Mouse (Mus musculus) olfactory bulb, adult 2 months (tissue): ENCODE measurements around the gene Pdzd3. TPM values are rescaled to one million over a fixed set of nuclear protein-coding genes. Genes with fewer than 3 reads are reported as not detected.
A peak's percentile ranks its signal among the peaks of the same experiment; 100 is the strongest.
"Not testable (repeated sequence)": the region's sequence is repeated elsewhere in the genome, so short reads cannot be mapped to it uniquely, and the experiment has no call there.

Experiments
- H3K27ac ChIP-seq: fragments of 200-500 bp; 2 replicates; pipeline ENCODE4 v1.5.1; 2012; ENCODE audit warnings: low read depth, low read length; ENCODE audit not compliant: insufficient read depth
- H3K4me1 ChIP-seq: fragments of 200-500 bp; 2 replicates; pipeline ENCODE4 v1.6.1; 2012; ENCODE audit warnings: low read length; ENCODE audit not compliant: control insufficient read depth, insufficient read depth
- H3K4me3 ChIP-seq: fragments of 200-500 bp; 2 replicates; pipeline ENCODE4 v1.5.1; 2012; ENCODE audit warnings: mild to moderate bottlenecking, low read depth, low read length, moderate library complexity; ENCODE audit not compliant: insufficient read depth
- CTCF ChIP-seq: fragments of 200-500 bp; IDR thresholded peaks from 2 replicates; pipeline ENCODE4 v1.5.1; 2012; ENCODE audit warnings: low read depth, mild to moderate bottlenecking, low read length, moderate library complexity; ENCODE audit not compliant: insufficient read depth
- POLR2A ChIP-seq: fragments of 200-500 bp; IDR thresholded peaks from 2 replicates; pipeline ENCODE4 v1.6.1; 2012; ENCODE audit warnings: mild to moderate bottlenecking, low read depth, low read length, moderate library complexity; ENCODE audit not compliant: insufficient read depth
- whole genome bisulfite sequencing: fragments of 180-500 bp; shearing (Covaris S2); methylation state at CpG from one replicate; pipeline ENCODE4 v1.1.7; 2018; 5-methylcytosine and 5-hydroxymethylcytosine counted together
- polyA plus RNA-seq: library from polyadenylated mRNA; stranded (reverse); fragments of >200 nt; gene quantifications from 2 replicates; pipeline ENCODE4 v1.2.4, GENCODE M21; 2012; ENCODE audit warnings: low replicate concordance; ENCODE audit not compliant: missing spikeins, insufficient read depth, insufficient read length

The Pdzd3 gene
- not detected in 2 replicates for polyA plus RNA-seq

DNA sequence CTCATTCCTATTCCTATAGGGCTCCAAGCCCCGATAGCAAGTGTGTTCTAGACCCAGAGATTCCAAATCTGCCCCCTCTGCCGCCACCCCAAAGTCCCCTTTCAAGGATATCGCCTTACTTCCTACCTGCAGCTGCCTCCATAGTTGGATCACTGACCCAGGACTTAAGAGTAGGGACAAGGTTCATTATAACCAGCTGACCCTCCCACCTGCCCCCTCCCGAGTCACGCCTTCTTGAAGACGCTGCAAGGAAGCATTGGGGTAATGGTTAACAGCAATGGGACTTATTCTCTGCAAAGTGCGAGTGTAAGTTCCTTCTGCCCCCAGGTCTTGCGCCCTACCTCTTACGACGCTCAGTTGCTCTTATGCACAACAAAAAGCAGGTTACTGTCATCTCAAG, at the start of gene Pdzd3:
Gene Pdzd3 (minus strand): TSS at position 158 of the 400 bp plus-strand sequence.
- Histone ChIP-seq H3K4me1 (peaks cover 54% of the 10 kb centered on the region), H3K4me3 (no peak within 1 kb of the TSS), H3K27ac (0 out of 2 replicates have a peak within 1 kb of the TSS, but pooled peaks have one; percentile 43)
- 93% methylated on average over 10 of the region's 10 CpGs for WGBS
- TF ChIP-seq POLR2A: no peak
- no peak for TF ChIP-seq CTCF

GRCm38 (mm10) chr9:44300001-44300400, 48.7 kb upstream of the Pdzd3 start:
- H3K4me1 ChIP-seq, H3K27ac ChIP-seq, H3K4me3 ChIP-seq: not testable (repeated sequence)
- WGBS: 95% methylated on average over 3 of the region's 3 CpGs

- H3K27ac ChIP-seq: no peak overlapping the region
- 65% methylated on average over 3 of the region's 3 CpGs for WGBS
- peaks cover 5% of the 10 kb centered on the region for H3K4me1 ChIP-seq
- TF ChIP-seq CTCF (no peak), POLR2A (no peak)
- H3K4me3 ChIP-seq: no peak overlapping the region
These were observed 41.2 kb upstream of the Pdzd3 start for GRCm38 (mm10) chr9:44292490-44292889.

DNA sequence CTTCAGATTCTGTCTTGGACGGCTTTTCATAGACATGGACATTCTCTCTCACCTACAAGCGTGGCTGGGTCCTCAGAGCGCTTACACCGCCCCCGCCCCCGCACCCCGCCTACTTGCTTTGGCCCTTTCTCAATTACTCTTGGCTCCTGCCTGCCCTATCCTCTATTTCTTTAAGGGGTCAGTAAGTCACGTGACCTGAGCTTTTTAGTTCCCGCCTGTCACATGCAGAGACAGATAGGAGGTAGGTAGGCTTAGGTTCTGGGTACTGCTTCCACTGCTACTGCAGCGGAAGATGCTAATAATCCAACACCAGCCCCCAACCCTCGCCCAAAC, 37.7 kb upstream of the Pdzd3 start:
- H3K4me1 ChIP-seq: peaks cover 14% of the 10 kb centered on the region
- 9% methylated on average over 11 of the region's 11 CpGs for WGBS
- TF ChIP-seq CTCF: no peak
- TF ChIP-seq POLR2A: no peak
- H3K27ac ChIP-seq: 0 out of 2 replicates have a peak overlapping the region, but pooled peaks have one; percentile 5
- no peak overlapping the region for H3K4me3 ChIP-seq

DNA sequence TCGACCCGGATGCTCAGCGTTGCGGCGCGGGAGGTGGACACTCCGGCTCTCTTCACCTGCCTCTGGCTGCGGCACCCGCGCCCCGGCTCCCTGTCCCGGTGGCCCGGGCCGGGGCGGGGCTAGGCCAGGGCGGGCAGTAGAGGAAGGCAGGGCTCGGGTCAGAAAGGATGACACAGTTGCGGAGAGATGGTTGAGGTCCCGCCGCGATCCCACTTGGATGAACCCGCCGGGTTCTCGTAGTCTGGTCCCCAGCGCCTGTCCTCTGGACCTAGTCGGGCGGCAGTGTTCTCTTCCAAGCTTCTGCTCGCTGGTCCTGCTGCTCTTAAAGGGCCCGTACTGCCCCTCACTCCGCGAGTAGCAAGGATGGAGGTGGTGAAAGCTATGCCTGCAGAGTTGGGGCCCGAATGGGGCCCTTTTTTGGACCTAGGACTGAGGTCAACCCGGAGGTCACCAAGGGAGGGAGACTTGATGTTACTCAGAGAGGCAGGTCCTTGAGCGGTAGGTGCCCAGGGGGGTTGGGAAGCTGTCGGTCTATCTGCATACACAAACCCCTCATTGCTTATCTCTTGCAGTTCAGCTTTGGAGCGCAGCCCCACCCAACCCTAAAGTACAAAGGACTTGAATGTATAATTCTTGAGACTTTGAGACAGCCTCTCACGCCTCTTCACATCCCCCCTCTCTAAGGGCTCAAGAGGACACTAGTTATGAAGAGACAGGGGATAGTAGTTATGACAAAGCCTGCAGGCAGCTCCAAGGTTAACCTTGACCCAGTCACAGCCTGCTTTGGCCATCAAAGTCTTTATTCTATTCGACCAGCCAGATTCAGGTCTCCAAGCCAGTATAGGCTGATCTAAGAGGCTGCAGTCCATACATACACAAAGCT, 37.0 kb upstream of the Pdzd3 start, which contains the start of gene Abcg4:
Gene Abcg4 (minus strand): TSS at position 540 of the 883 bp plus-strand sequence.
- H3K4me1 ChIP-seq: peaks cover 14% of the 10 kb centered on the region
- TF ChIP-seq CTCF: no peak
- TF ChIP-seq POLR2A: no peak
- H3K27ac ChIP-seq: peak within 1 kb of the TSS; percentile 57
- WGBS: under 1% methylated on average over 38 of the region's 38 CpGs
- H3K4me3 ChIP-seq: peak within 1 kb of the TSS; percentile 93

DNA sequence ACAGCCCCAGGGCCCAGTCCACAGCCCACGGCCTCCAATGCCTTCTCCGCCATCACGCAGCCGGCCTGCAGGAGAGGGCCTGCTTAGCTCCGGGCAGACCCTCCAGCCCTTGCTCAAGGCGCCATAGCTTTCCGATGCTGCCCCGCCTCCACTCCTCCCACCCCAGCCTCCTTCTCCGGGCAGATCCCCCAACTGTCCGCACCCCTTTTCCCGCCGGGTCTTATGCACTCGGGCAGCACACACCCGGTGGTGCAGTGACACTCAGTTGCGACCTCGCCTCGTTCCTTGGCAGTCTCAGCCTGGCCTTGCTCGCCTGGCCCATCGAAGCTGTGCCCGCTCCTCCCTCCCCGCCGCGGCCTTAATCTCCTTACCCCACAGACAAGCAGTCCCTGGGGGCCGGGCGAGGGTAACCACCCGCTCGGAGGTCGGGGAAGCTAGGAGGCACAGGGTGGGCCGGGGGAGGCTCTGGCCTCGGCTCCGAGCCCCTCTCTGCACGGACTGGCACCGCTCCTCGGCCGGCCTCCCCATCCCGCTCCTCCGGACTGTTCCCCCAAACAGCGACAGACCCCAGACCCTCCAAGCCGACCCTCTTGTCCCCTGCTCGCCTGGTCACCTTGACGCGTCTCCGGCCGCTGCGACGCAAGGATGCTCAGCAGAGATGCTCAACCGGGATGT, 36.3 kb upstream of the Pdzd3 start:
- no peak for TF ChIP-seq CTCF
- no peak for TF ChIP-seq POLR2A
- 1% methylated on average over 46 of the region's 47 CpGs for WGBS
- Histone ChIP-seq H3K4me1 (peaks cover 14% of the 10 kb centered on the region), H3K27ac (peak overlapping the region; percentile 57), H3K4me3 (peak overlapping the region; percentile 93)

DNA sequence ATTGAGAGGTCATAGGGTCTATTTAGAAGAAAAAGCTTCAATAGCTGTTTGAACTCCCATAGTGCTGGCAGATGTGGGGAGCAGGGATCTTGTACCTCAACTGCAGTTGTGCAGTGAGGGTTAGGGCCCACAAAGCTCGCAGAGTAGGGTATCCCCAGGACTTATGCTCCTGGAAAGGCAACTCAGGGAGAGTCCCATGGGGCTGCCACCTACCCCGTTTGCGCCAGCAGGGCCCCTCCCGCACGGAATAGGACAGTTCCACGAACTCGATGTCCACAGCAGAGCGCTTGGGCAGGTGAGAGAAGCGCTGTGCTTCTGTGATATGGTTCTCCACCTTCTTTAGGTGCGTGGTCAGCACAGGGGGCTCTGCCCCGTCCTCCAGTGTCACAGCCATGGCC, 35.7 kb upstream of the Pdzd3 start:
- TF ChIP-seq CTCF (no peak), POLR2A (no peak)
- Histone ChIP-seq H3K4me3 (peak overlapping the region; percentile 93), H3K4me1 (peaks cover 14% of the 10 kb centered on the region), H3K27ac (no peak overlapping the region)
- 8% methylated on average over 11 of the region's 11 CpGs for WGBS

DNA sequence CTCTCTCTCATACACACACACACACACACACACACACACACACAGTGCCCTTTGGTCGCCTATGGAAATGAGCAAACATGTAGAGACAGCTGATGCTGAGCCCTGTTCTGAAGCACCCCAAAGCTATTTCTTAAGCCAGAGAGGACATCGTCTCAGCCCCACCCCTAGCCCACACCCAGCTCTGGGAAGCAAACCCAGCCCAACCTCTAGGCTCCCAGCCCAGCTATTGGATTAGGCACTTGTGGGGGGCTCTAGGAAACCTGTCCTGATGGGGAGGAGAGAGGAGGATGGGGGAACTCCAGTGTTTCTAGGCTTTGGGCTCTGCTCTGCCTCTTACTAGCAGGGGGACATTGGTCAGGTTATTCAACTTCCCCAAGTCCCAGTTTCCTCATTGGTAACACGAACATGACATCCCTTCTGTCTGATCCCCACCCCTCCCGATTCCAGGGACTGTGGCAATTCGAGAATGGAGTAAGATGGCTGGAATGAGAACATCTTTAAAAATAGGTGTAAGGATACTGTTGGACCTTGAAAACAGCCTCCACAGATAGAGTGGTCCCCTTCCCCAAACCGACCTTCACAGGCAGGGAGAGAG, 35.1 kb upstream of the Pdzd3 start:
- H3K4me1 ChIP-seq: peaks cover 14% of the 10 kb centered on the region
- 0 out of 2 replicates have a peak overlapping the region, but pooled peaks have one; percentile 10 for H3K4me3 ChIP-seq
- no peak overlapping the region for H3K27ac ChIP-seq
- WGBS: 15% methylated on average over 6 of the region's 6 CpGs
- no peak for TF ChIP-seq CTCF
- no peak for TF ChIP-seq POLR2A

DNA sequence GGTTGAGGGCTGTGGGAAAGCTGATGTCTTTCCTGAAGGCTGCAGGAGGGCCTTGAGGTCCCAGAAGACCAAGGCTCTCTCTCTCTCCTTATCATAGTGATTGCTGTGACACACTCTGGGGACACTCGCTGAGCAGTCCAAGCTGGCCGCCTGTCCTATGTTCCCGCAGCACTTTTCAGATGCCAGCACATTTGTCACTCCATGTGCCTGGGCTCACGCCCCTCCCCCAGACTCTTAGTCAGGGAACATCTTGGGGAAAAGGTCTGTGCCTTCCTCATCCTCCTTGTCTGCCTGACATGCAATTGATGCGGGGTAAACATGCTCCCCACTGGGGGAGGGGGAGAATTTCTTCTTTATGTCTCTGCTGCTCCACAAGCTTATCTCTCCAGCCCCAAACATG, 31.9 kb upstream of the Pdzd3 start:
- TF ChIP-seq CTCF: no peak
- no peak for TF ChIP-seq POLR2A
- no peak overlapping the region for H3K4me3 ChIP-seq
- H3K4me1 ChIP-seq: peaks cover 9% of the 10 kb centered on the region; the same call in 1 of the 2 replicates
- WGBS: 75% methylated on average over 5 of the region's 5 CpGs
- no peak overlapping the region for H3K27ac ChIP-seq
